Mouse (Mus musculus) MEL (cell line): ENCODE measurements around the gene Mybpc2. TPM values are rescaled to one million over a fixed set of nuclear protein-coding genes. Genes with fewer than 3 reads are reported as not detected.

Source experiments
- DNase-seq: peaks from one replicate; pipeline ENCODE4 v3.0.0; 2011; ENCODE audit warnings: low read depth, low spot score
- H3K27ac ChIP-seq: 2 replicates; pipeline ENCODE4 v1.5.1; 2012; ENCODE audit warnings: low read depth, mild to moderate bottlenecking, control low read depth, low read length, moderate library complexity; ENCODE audit not compliant: control insufficient read depth
- H3K27me3 ChIP-seq, 2 experiments: fragments of 150-350 bp in 1 of 2; sonication (generic) in 1 of 2; 2 replicates each; pipeline ENCODE4 v1.6.1; 2012; ENCODE audit warnings: low read length in 2 of 2, mild to moderate bottlenecking in 2 of 2, improper control_type of control experiment in 1 of 2, moderate library complexity in 1 of 2; ENCODE audit not compliant: insufficient read depth in 2 of 2, control insufficient read depth in 1 of 2
- H3K36me3 ChIP-seq, 2 experiments: 2 replicates each; pipeline ENCODE4 v1.6.1; 2012 to 2014; ENCODE audit warnings: low read length in 2 of 2, improper control_type of control experiment in 1 of 2, inconsistent platforms in 1 of 2, mild to moderate bottlenecking in 1 of 2; ENCODE audit not compliant: insufficient read depth in 2 of 2, control insufficient read depth in 1 of 2
- H3K4me1 ChIP-seq, 2 experiments: fragments of 150-350 bp in 1 of 2; sonication (generic) in 1 of 2; 2 replicates each; pipeline ENCODE4 v1.6.1; 2012; ENCODE audit warnings: low read length in 2 of 2, improper control_type of control experiment in 1 of 2, mild to moderate bottlenecking in 1 of 2; ENCODE audit not compliant: insufficient read depth in 2 of 2, control insufficient read depth in 1 of 2
- H3K4me3 ChIP-seq, 2 experiments: fragments of 150-350 bp in 1 of 2; sonication (generic) in 1 of 2; 2 replicates each; pipeline ENCODE4 v1.5.1; 2012; ENCODE audit warnings: low read depth in 2 of 2, low read length in 2 of 2, mild to moderate bottlenecking in 2 of 2, moderate library complexity in 2 of 2, control low read depth in 1 of 2, improper control_type of control experiment in 1 of 2; ENCODE audit not compliant: control insufficient read depth in 1 of 2, insufficient read depth in 1 of 2
- H3K79me2 ChIP-seq: 2 replicates; pipeline ENCODE4 v1.6.1; 2012; ENCODE audit warnings: mild to moderate bottlenecking, low read length, moderate library complexity; ENCODE audit not compliant: control insufficient read depth, poor library complexity, insufficient read depth
- H3K9ac ChIP-seq: 2 replicates; pipeline ENCODE4 v1.6.1; 2012; ENCODE audit warnings: low read depth, mild to moderate bottlenecking, control low read depth, low read length, moderate library complexity; ENCODE audit not compliant: control insufficient read depth, poor library complexity, severe bottlenecking
- H3K9me3 ChIP-seq: fragments of 150-350 bp; sonication (generic); replicated peaks from 2 replicates; pipeline ENCODE4 v1.6.1; 2012; ENCODE audit warnings: mild to moderate bottlenecking, low read length, improper control_type of control experiment, moderate library complexity; ENCODE audit not compliant: insufficient read depth
- BHLHE40 ChIP-seq: IDR thresholded peaks from 2 replicates; pipeline ENCODE4 v1.6.1; 2012; ENCODE audit warnings: low read depth, mild to moderate bottlenecking, inconsistent platforms, low read length, improper control_type of control experiment, borderline replicate concordance
- CHD1 ChIP-seq: IDR thresholded peaks from 2 replicates; pipeline ENCODE4 v1.6.1; 2012; ENCODE audit warnings: low read depth, mild to moderate bottlenecking, inconsistent platforms, low read length, improper control_type of control experiment
- CHD2 ChIP-seq: IDR thresholded peaks from 2 replicates; pipeline ENCODE4 v1.6.1; 2011; ENCODE audit warnings: low read length, improper control_type of control experiment
- CTCF ChIP-seq, 3 experiments: IDR thresholded peaks in 2 of 3; conservative IDR thresholded peaks in 1 of 3; 2 replicates each; pipeline ENCODE4 v1.5.1; 2011 to 2012; ENCODE audit warnings: low read length in 3 of 3, low read depth in 2 of 3, mild to moderate bottlenecking in 2 of 3, improper control_type of control experiment in 1 of 3, inconsistent platforms in 1 of 3, mixed read lengths in 1 of 3, moderate library complexity in 1 of 3; ENCODE audit not compliant: control insufficient read depth in 1 of 3, insufficient read depth in 1 of 3, poor library complexity in 1 of 3, severe bottlenecking in 1 of 3
- E2F4 ChIP-seq: IDR thresholded peaks from 2 replicates; pipeline ENCODE4 v1.6.1; 2011; ENCODE audit warnings: low read depth, low read length, improper control_type of control experiment, borderline replicate concordance
- GATA1 ChIP-seq: IDR thresholded peaks from 2 replicates; pipeline ENCODE4 v1.6.1; 2011; ENCODE audit warnings: low read depth, low read length, improper control_type of control experiment
- HCFC1 ChIP-seq: IDR thresholded peaks from 2 replicates; pipeline ENCODE4 v1.6.1; 2012; ENCODE audit warnings: low read depth, mild to moderate bottlenecking, inconsistent platforms, low read length, improper control_type of control experiment, moderate library complexity
- MAFK ChIP-seq: IDR thresholded peaks from 2 replicates; pipeline ENCODE4 v1.6.1; 2011; ENCODE audit warnings: low read depth, mild to moderate bottlenecking, low read length, improper control_type of control experiment, borderline replicate concordance
- MAX ChIP-seq: IDR thresholded peaks from 2 replicates; pipeline ENCODE4 v1.6.1; 2011; ENCODE audit warnings: low read length, improper control_type of control experiment
- MAZ ChIP-seq: IDR thresholded peaks from 2 replicates; pipeline ENCODE4 v1.6.1; 2012; ENCODE audit warnings: low read depth, mild to moderate bottlenecking, inconsistent platforms, low read length, improper control_type of control experiment
- MYB ChIP-seq: IDR thresholded peaks from 2 replicates; pipeline ENCODE4 v1.6.1; 2011; ENCODE audit warnings: mild to moderate bottlenecking, low read depth, low read length, improper control_type of control experiment
- MYC ChIP-seq: IDR thresholded peaks from 2 replicates; pipeline ENCODE4 v1.6.1; 2011; ENCODE audit warnings: low read depth, mild to moderate bottlenecking, low read length, improper control_type of control experiment, moderate library complexity
- NRF1 ChIP-seq: IDR thresholded peaks from 2 replicates; pipeline ENCODE4 v1.6.1; 2014; ENCODE audit warnings: low read depth, mild to moderate bottlenecking, inconsistent platforms, low read length, improper control_type of control experiment, moderate library complexity; ENCODE audit not compliant: poor library complexity, insufficient read depth, severe bottlenecking
- POLR2A ChIP-seq, 2 experiments: IDR thresholded peaks; 2 replicates each; pipeline ENCODE4 v1.6.1; 2011 to 2012; ENCODE audit warnings: low read length in 2 of 2, mild to moderate bottlenecking in 2 of 2, control low read depth in 1 of 2, improper control_type of control experiment in 1 of 2, low read depth in 1 of 2, moderate library complexity in 1 of 2; ENCODE audit not compliant: control insufficient read depth in 1 of 2, insufficient read depth in 1 of 2, poor library complexity in 1 of 2
- POLR2AphosphoS2 ChIP-seq: IDR thresholded peaks from 2 replicates; pipeline ENCODE4 v1.6.1; 2011; ENCODE audit warnings: low read length, improper control_type of control experiment
- POLR2AphosphoS5 ChIP-seq: IDR thresholded peaks from 2 replicates; pipeline ENCODE4 v1.6.1; 2012; ENCODE audit warnings: low read depth, borderline replicate concordance, mild to moderate bottlenecking, inconsistent platforms, low read length, moderate library complexity, mixed read lengths
- RAD21 ChIP-seq: IDR thresholded peaks from 2 replicates; pipeline ENCODE4 v1.6.1; 2011; ENCODE audit warnings: mild to moderate bottlenecking, low read depth, low read length, improper control_type of control experiment
- RCOR1 ChIP-seq: IDR thresholded peaks from 2 replicates; pipeline ENCODE4 v1.6.1; 2012; ENCODE audit warnings: low read depth, mild to moderate bottlenecking, inconsistent platforms, low read length, improper control_type of control experiment
- SIN3A ChIP-seq: IDR thresholded peaks from 2 replicates; pipeline ENCODE4 v1.6.1; 2012; ENCODE audit warnings: low read length, improper control_type of control experiment, inconsistent platforms
- SMC3 ChIP-seq: IDR thresholded peaks from 2 replicates; pipeline ENCODE4 v1.6.1; 2011; ENCODE audit warnings: low read depth, low read length, improper control_type of control experiment
- TAL1 ChIP-seq: IDR thresholded peaks from 2 replicates; pipeline ENCODE4 v1.6.1; 2012; ENCODE audit warnings: mild to moderate bottlenecking, inconsistent platforms, low read length, moderate library complexity, mixed read lengths
- TBP ChIP-seq: IDR thresholded peaks from 2 replicates; pipeline ENCODE4 v1.8.0; 2011; ENCODE audit warnings: low read depth, low read length, improper control_type of control experiment
- TCF12 ChIP-seq: IDR thresholded peaks from 2 replicates; pipeline ENCODE4 v1.6.1; 2014; ENCODE audit warnings: low read depth, mild to moderate bottlenecking, inconsistent platforms, low read length, improper control_type of control experiment, moderate library complexity
- UBTF ChIP-seq: IDR thresholded peaks from 2 replicates; pipeline ENCODE4 v1.6.1; 2012; ENCODE audit warnings: low read depth, mild to moderate bottlenecking, inconsistent platforms, low read length, improper control_type of control experiment, moderate library complexity, borderline replicate concordance; ENCODE audit not compliant: insufficient read depth
- USF1 ChIP-seq: IDR thresholded peaks from 2 replicates; pipeline ENCODE4 v1.6.1; 2014; ENCODE audit warnings: low read depth, mild to moderate bottlenecking, inconsistent platforms, low read length, improper control_type of control experiment, moderate library complexity
- USF2 ChIP-seq, 2 experiments: IDR thresholded peaks; 2 replicates each; pipeline ENCODE4 v1.6.1; 2011 to 2012; ENCODE audit warnings: improper control_type of control experiment in 2 of 2, low read length in 2 of 2, borderline replicate concordance in 1 of 2, inconsistent platforms in 1 of 2, low read depth in 1 of 2, mild to moderate bottlenecking in 1 of 2; ENCODE audit not compliant: insufficient read depth in 1 of 2
- ZC3H11A ChIP-seq: IDR thresholded peaks from 2 replicates; pipeline ENCODE4 v1.6.1; 2012; ENCODE audit warnings: low read depth, mild to moderate bottlenecking, inconsistent platforms, low read length, improper control_type of control experiment
- ZMIZ1 ChIP-seq: IDR thresholded peaks from 2 replicates; pipeline ENCODE4 v1.6.1; 2012; ENCODE audit warnings: low read depth, mild to moderate bottlenecking, inconsistent platforms, low read length, improper control_type of control experiment, moderate library complexity
- ZNF384 ChIP-seq: IDR thresholded peaks from 2 replicates; pipeline ENCODE4 v1.6.1; 2012; ENCODE audit warnings: low read depth, mild to moderate bottlenecking, inconsistent platforms, low read length, improper control_type of control experiment
- polyA plus RNA-seq, 2 experiments: library from polyadenylated mRNA; stranded (reverse) in 1 of 2; unstranded in 1 of 2; fragments of >175 nt in 1 of 2; fragments of >200 nt in 1 of 2; gene quantifications; 2 replicates each; pipeline versions ENCODE4 v1.2.1 to v1.2.4; 2012; ENCODE audit warnings: low replicate concordance in 2 of 2, low read depth in 1 of 2; ENCODE audit not compliant: insufficient read length in 2 of 2, insufficient read depth in 1 of 2, missing spikeins in 1 of 2
- total RNA-seq: library from RNA; depleted of rRNA; stranded (reverse); fragments of 300-350 nt; gene quantifications from 2 replicates; pipeline ENCODE4 v1.2.3, GENCODE M21; 2012

Gene Mybpc2
- total and polyA plus RNA-seq, 3 experiments = not detected

- H3K27ac ChIP-seq = no peak overlapping the region
- no peak for DNase-seq
- no peaks in the 10 kb centered on the region for H3K9me3 ChIP-seq
- no peaks in the 10 kb centered on the region for H3K27me3 ChIP-seq
- H3K79me2 ChIP-seq = peaks cover 31% of the 10 kb centered on the region
- H3K9ac ChIP-seq = no peak overlapping the region
- H3K36me3 ChIP-seq = no peaks in the 10 kb centered on the region; a peak in 2 of 4 replicates
- H3K4me1 ChIP-seq = peaks cover 0 to 19% of the 10 kb centered on the region in 2 experiments; a peak in 3 of 4 replicates
- no peak overlapping the region for H3K4me3 ChIP-seq
- no peak for TF ChIP-seq E2F4
- TF ChIP-seq UBTF = no peak
- TF ChIP-seq ZNF384 = no peak
- TF ChIP-seq SIN3A = no peak
- TF ChIP-seq BHLHE40 = no peak
- no peak for TF ChIP-seq HCFC1
- no peak for TF ChIP-seq POLR2AphosphoS5
- TF ChIP-seq ZMIZ1 = no peak
- no peak for TF ChIP-seq RCOR1
These were observed 25.4 kb upstream of the Mybpc2 start for GRCm38 (mm10) chr7:44549621-44550408.

DNA sequence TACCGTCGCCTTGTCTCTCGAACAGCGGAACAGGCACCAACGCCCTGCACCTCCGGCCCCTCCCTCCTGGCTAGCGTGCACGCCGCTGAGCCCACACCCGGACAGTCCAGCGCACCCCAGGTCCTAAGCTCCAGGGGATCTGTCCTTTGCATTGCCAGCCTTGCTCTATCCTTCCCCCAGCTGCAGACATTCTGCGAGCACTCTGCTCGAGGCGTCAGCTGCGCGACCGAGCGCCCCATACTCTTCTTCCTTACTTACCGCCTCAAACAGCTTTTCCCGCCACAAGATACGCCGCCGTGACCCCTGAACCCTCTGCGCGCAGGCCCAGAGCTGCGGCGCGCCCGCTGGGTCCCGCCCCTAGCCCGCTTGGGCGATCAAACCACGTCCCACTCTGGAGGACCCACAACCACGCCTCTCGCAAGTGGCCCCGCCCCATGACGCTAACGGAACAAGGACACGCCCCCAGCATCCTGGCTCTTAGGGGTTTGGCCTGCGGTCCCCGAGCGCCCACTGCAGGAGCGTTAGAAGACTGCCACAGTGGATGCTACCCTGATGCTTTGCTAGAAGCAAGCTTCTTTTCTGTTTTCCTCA is 24.1 kb upstream of the Mybpc2 start, which contains the start of gene Pold1:
TSS of gene Pold1 (minus strand) at position 353 of the 591 bp plus-strand sequence.
- H3K9me3 ChIP-seq = no peaks in the 10 kb centered on the region
- no peaks in the 10 kb centered on the region; a peak in 2 of 4 replicates for H3K36me3 ChIP-seq
- peak; percentile 99 for DNase-seq
- H3K79me2 ChIP-seq = peaks cover 32% of the 10 kb centered on the region
- no peaks in the 10 kb centered on the region for H3K27me3 ChIP-seq
- H3K4me1 ChIP-seq = peaks cover 0 to 17% of the 10 kb centered on the region in 2 experiments; a peak in 3 of 4 replicates
- peak within 1 kb of the TSS; percentile 94 for H3K27ac ChIP-seq
- H3K9ac ChIP-seq = peak within 1 kb of the TSS; percentile 94
- H3K4me3 ChIP-seq = peak within 1 kb of the TSS; percentile 71 to 78
- TF ChIP-seq POLR2A (IDR thresholded peaks at IDR 0.05; ENCODE audit: control insufficient read depth in 1 of 2, insufficient read depth in 1 of 2, low read depth in 1 of 2, low read length in 2 of 2, poor library complexity in 1 of 2) = peak; percentile 67 to 85
- no peak for TF ChIP-seq GATA1
- TF ChIP-seq CHD2 = no peak
- peak; percentile 80; the same call in 1 of the 2 replicates for TF ChIP-seq MAZ
- TF ChIP-seq MAX = no peak
- no peak for TF ChIP-seq MYB
- no peak for TF ChIP-seq CHD1
- TF ChIP-seq USF2 (IDR thresholded peaks at IDR 0.05; ENCODE audit: borderline replicate concordance in 1 of 2, insufficient read depth in 1 of 2, low read depth in 1 of 2, low read length in 2 of 2) = no peak
- no peak for TF ChIP-seq MAFK
- TF ChIP-seq CTCF (IDR thresholded peaks at IDR 0.05 in 2 of 3, conservative IDR thresholded peaks at IDR 0.05 in 1 of 3; ENCODE audit: control insufficient read depth in 1 of 3, insufficient read depth in 1 of 3, low read depth in 2 of 3, low read length in 3 of 3, poor library complexity in 1 of 3, severe bottlenecking in 1 of 3) = peak; percentile 71 to 85 (median 82)
- peak; percentile 86 for TF ChIP-seq NRF1
- peak; percentile 64 for TF ChIP-seq RAD21
- peak; percentile 60; the same call in 1 of the 2 replicates for TF ChIP-seq SIN3A
- peak; percentile 8; the same call in 1 of the 2 replicates for TF ChIP-seq TCF12
- TF ChIP-seq MYC = peak; percentile 28; the same call in 1 of the 2 replicates
- TF ChIP-seq ZMIZ1 = 0 out of 2 replicates have a peak, but pooled peaks have one; percentile 25
- TF ChIP-seq TBP = peak; percentile 8; the same call in 1 of the 2 replicates
- TF ChIP-seq USF1 = peak; percentile 26; the same call in 1 of the 2 replicates
- TF ChIP-seq BHLHE40 = no peak
- TF ChIP-seq SMC3 = peak; percentile 56
- TF ChIP-seq HCFC1 = peak; percentile 82
- TF ChIP-seq ZC3H11A = peak; percentile 31; the same call in 1 of the 2 replicates
- peak; percentile 93 for TF ChIP-seq POLR2AphosphoS2
- no peak for TF ChIP-seq TAL1
